Mouse (Mus musculus) gastrocnemius, adult 2 months (tissue): Measurements from ENCODE around the gene Bdh2. TPM values are rescaled to one million over a fixed set of nuclear protein-coding genes. Genes with fewer than 3 reads are reported as not detected.
A peak's percentile ranks its signal among the peaks of the same experiment; 100 is the strongest.

Source experiments
- DNase-seq: peaks from one replicate; pipeline ENCODE4 v3.0.0; 2022
- H3K27ac ChIP-seq: fragments of 200-600 bp; 2 replicates; pipeline ENCODE4 v1.8.1; 2022; ENCODE audit warnings: mild to moderate bottlenecking
- H3K4me3 ChIP-seq: fragments of 200-600 bp; 2 replicates; pipeline ENCODE4 v1.8.1; 2022; ENCODE audit warnings: mild to moderate bottlenecking, moderate library complexity
- CTCF ChIP-seq: fragments of 200-600 bp; IDR thresholded peaks from 2 replicates; pipeline ENCODE4 v1.8.1; 2022; ENCODE audit warnings: antibody characterized with exemption, mild to moderate bottlenecking, moderate library complexity
- intact Hi-C: fragments of 180-260 bp; cut with DNase I; formaldehyde crosslinking; loops from one replicate; pipeline ENCODE4 v1.15.1; 2025
- total RNA-seq, 2 experiments: library from RNA; stranded (reverse); gene quantifications; 2 replicates each; pipeline ENCODE4 v1.2.3; 2021

Gene Bdh2
- total RNA-seq, 2 experiments from 2014 or later, result 2.4 to 2.9 TPM

- intact Hi-C loops, result no loop called here
- peak within 1 kb of the TSS; percentile 14; the same call in 1 of the 2 replicates for H3K4me3 ChIP-seq
- TF ChIP-seq CTCF, result no peak
- no peak for DNase-seq
- no peak within 1 kb of the TSS for H3K27ac ChIP-seq
These were observed 66.8 kb downstream of the Bdh2 start, which contains the start of gene Slc9b1 for GRCm38 (mm10) chr3:135347739-135348264. Slc9b1 (plus strand) TSS chr3:135348029.

GRCm38 (mm10) chr3:135349022-135349421 lies 68.0 kb downstream of the Bdh2 start:
- intact Hi-C loops, result no loop called here
- no peak for DNase-seq
- no peak for TF ChIP-seq CTCF
- H3K4me3 ChIP-seq, result no peak overlapping the region
- H3K27ac ChIP-seq, result no peak overlapping the region

- Histone ChIP-seq H3K27ac (no peak overlapping the region), H3K4me3 (no peak overlapping the region)
- TF ChIP-seq CTCF, result no peak
- no peak for DNase-seq
- intact Hi-C loops, result no loop called here
These were observed 70.8 kb downstream of the Bdh2 start for GRCm38 (mm10) chr3:135351857-135352256.

Other genes starting within 250 kb of the Bdh2 start
- gene Cenpe, start 68.7 kb upstream of the Bdh2 start, total RNA-seq, result under 1 TPM; 0.05 to 0.08 TPM
- gene Slc9b2, start 26.5 kb downstream of the Bdh2 start, total RNA-seq, result under 1 TPM in 1 of 2 experiments, not detected in 1; 0.42 TPM
- gene Slc9b1, start 66.8 kb downstream of the Bdh2 start, total RNA-seq, result not detected
- 10 to 100 TPM; 30.2 to 36.9 TPM for gene Cisd2, start 142.7 kb downstream of the Bdh2 start, total RNA-seq
- gene Ube2d3, start 156.9 kb downstream of the Bdh2 start, total RNA-seq, result 100 to 1,000 TPM; 327 TPM
- gene Manba, start 204.4 kb downstream of the Bdh2 start, total RNA-seq, result 1 to 10 TPM; 2.3 to 5.6 TPM